Mouse (Mus musculus): ENCODE results near the gene Tspan12.
"Not testable (repeated sequence)": the region's sequence is repeated elsewhere in the genome, so short reads cannot be mapped to it uniquely, and the experiment has no call there.

Tspan12 gene

DNA sequence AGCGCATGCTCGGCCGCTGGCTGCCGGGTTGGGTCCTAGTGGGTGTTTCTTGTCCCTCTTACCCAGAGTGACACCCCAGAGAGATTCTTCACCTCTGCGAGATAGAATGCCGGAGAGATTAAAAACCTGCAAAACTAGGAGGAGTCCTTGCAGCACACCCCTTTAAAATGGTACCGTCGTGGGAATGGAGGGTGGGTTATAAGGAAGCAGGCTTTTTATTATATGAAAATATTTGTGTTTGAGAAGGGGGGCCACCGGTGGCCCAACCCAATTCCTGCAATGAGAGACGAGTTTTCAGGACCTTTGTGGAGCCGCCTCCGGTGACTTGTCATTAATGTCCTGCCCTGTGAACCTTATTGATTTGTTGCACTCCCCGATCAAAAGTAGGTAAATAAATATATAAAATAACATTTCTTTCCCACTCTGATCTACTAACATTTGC lies at the start of gene Tspan12:
TSS of gene Tspan12 (minus strand) at position 172 of the 442 bp plus-strand sequence.
- peak in 1 of 2 experiments; percentile 68 for DNase-seq (ENCODE audit: low spot score in 2 of 2)

- peak in 1 of 2 experiments; percentile 2 for DNase-seq (ENCODE audit: low spot score in 2 of 2)
Observed at GRCm38 (mm10) chr6:21894451-21894850, 42.1 kb upstream of the Tspan12 start.

DNA sequence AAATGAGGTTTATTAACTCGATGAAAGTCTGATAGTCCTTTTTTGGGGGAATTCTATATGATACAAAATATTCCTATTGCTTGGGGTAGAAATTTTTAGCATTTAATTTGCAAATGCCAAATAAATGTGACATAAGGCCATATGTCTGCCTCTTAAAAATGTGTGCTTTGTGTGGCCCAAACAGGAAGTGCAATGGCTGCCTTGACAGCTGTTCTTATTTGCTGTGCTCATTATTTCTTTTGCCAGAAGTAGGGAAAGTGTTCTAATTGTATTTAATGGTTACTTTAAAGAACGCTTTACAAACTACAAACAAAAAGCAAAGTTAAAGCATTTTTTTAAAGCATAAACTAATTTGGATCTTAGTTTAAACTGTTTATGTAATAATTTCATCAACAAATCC lies 36.8 kb upstream of the Tspan12 start:
- no peak for DNase-seq (ENCODE audit: low spot score in 2 of 2)

- not testable (repeated sequence) for DNase-seq (ENCODE audit: low spot score in 2 of 2)
Observed at GRCm38 (mm10) chr6:21887971-21888370, 35.7 kb upstream of the Tspan12 start.

DNA sequence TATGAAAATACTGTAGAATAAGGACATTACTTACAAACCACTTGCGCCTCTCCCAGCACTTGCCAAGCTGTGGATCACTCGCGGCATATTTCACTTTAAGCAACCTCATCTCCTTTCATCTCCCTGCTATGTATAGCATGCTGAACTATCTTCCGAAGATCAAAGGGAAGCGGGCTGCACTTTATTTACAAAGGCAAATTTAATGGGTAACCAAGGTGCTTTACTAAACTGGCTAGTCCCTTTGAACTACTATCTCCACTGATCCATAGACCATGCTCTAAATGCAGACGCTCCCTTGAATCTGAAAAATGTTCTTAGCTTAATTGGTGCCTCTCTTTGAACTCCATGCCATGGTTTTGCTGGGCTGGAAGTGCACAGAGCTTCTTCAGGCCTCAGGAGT lies 27.2 kb upstream of the Tspan12 start:
- no peak for DNase-seq (ENCODE audit: low spot score in 2 of 2)

DNA sequence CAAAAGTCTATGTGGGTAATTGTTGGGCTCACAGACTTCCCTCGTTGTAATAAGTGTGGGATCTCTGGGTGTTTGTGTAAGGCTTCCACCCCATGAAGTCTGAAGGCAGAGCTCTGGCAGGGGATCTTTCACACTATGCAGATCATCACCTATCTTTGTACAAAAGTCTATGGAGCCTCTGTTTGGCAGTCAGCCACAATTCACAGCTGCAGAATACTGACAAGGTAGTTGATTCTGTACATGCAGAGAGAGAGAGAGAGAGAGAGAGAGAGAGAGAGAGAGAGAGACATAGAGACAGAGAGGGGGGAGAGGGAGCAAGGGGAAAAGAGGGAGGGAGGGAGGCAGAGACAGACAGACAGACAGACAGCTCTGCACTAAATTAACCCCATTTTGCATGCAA lies 15.0 kb upstream of the Tspan12 start:
- DNase-seq (ENCODE audit: low spot score in 2 of 2): no peak

GRCm38 (mm10) chr6:21864179-21864578 lies 11.9 kb upstream of the Tspan12 start:
- no peak for DNase-seq (ENCODE audit: low spot score in 2 of 2)

- DNase-seq (ENCODE audit: low spot score in 2 of 2): no peak
Observed at GRCm38 (mm10) chr6:21863561-21863960, 11.2 kb upstream of the Tspan12 start.

- DNase-seq (ENCODE audit: low spot score in 2 of 2): no peak
Observed at GRCm38 (mm10) chr6:21861316-21861715, 9.0 kb upstream of the Tspan12 start.

- no peak for DNase-seq (ENCODE audit: low spot score in 2 of 2)
Observed at GRCm38 (mm10) chr6:21857843-21858242, 5.5 kb upstream of the Tspan12 start.

DNA sequence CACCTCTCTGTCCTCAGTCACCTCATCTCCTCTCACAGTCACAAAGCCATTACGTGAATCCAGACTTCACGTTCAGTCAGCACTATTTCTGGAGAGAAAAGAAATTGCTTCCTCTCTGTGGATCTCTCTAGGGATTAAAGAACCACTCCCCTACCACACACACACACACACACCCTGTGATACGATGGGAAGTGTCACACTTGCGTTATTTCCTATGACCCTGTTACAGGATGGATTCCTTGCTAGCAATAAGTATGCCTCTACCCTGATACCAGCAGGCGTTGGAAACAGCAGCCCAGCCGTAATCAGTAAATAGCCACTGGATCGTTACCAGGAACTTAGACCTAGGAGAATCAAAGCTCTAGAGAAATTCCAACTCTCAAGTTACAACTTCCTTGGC lies 3.6 kb upstream of the Tspan12 start:
- DNase-seq (ENCODE audit: low spot score in 2 of 2): no peak

GRCm38 (mm10) chr6:21853342-21853741 lies 1.0 kb upstream of the Tspan12 start:
- no peak for DNase-seq (ENCODE audit: low spot score in 2 of 2)

DNA sequence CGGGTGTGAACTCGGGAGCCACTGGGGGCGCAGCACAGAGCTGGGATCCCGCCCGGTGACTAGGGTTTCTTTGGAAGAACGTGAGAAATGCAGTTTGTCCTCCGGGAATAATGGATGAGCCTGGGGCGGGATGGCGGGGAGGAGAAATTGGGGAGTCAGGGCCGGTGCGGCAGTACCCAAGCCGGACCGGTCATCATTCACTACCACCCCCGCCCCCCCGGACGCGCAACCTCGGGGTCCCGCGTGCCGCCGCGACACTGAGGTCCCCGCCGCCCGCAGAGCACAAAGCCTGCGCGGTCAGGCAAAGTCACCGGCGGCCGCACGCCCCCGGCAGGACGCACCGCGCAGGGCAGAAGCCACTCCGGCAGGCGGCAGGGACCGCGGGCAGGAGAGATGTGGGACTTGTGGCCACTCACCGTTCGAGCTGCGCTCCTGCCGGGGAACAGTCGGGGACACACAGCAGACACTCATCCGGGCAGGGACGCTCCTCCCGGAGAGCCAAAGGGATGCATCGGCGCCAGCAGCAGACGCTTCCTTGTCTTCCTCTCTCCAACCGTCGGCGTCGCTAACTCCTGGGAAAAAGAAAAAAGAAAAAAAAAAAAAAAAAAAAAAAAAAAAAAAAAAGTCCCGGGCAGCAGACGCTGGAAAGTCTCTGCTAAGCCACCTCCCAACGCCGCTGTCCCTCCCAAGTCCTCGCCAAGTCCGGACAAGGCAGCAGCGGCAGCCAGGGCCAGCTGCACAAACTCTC lies 545 bp downstream of the Tspan12 start:
- DNase-seq (ENCODE audit: low spot score in 2 of 2): peak in 1 of 2 experiments; percentile 83

GRCm38 (mm10) chr6:21851346-21851595 lies 1.0 kb downstream of the Tspan12 start:
- peak in 1 of 2 experiments; percentile 47 for DNase-seq (ENCODE audit: low spot score in 2 of 2)

- DNase-seq (ENCODE audit: low spot score in 2 of 2): no peak
Observed at GRCm38 (mm10) chr6:21850526-21851345, 1.6 kb downstream of the Tspan12 start.

DNA sequence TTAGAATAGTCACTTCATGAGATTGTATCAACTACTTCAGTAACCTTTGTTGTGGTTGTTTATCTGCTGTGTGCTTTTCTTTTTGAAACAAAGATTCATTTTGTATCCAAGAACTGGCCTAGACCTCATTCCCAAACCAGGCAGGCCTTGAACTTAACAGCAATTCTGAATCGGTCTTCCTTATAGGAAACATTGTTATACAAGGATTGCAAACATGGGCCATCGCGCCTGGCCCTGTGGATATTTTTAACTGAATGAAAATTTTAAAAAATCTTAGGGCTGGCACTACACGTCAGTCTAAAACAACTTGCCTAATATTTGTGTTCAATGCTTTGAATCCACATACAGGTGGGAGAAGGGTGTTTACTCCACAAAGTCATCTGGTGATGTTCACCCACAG lies 3.5 kb downstream of the Tspan12 start:
- DNase-seq (ENCODE audit: low spot score in 2 of 2): no peak

- DNase-seq (ENCODE audit: low spot score in 2 of 2): peak in 1 of 2 experiments; percentile 12
Observed at GRCm38 (mm10) chr6:21839976-21840775, 12.1 kb downstream of the Tspan12 start.

GRCm38 (mm10) chr6:21839244-21839814 lies 13.0 kb downstream of the Tspan12 start:
- no peak for DNase-seq (ENCODE audit: low spot score in 2 of 2)

DNA sequence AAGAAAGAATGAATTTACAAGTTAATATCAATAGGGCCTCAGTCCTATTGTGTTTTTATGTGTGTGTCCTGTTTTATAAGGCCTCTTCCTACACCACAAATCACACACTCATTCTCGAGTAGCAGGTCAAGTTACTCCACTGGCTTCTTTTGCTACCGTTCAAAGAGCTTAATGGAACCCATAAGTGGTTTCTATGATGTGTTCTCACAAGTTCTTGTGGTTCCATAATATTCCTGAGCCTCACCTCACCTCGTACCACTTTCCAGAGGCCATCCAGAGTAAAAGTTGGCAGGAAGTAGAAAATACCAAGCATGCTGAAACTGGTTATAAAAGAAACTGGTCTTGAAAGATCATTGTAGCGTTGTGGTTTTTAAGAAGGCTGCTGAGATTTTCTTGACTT lies 18.8 kb downstream of the Tspan12 start:
- no peak for DNase-seq (ENCODE audit: low spot score in 2 of 2)

- no peak for DNase-seq (ENCODE audit: low spot score in 2 of 2)
Observed at GRCm38 (mm10) chr6:21831871-21832270, 20.4 kb downstream of the Tspan12 start.

GRCm38 (mm10) chr6:21830931-21831330 lies 21.4 kb downstream of the Tspan12 start:
- no peak for DNase-seq (ENCODE audit: low spot score in 2 of 2)

DNA sequence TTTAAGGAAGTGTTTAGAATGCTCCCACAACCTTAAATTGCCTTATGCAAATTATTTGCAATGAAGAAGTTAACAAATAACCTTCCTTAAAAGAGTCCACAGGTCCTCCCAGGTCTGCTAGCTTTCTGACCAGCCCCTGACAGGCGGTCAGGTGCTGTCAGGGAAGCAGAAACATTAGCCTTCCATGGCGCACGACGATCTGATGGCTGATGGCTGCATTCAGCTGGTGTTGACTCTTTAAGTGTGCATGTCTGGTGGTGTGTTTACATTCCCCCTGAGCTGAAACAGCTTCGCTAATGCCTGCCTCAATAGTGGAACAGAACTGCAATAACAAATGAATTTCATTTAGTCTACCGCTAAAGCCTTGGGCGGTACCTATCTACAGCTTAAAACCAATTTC lies 22.4 kb downstream of the Tspan12 start:
- DNase-seq (ENCODE audit: low spot score in 2 of 2): no peak
